Mouse (Mus musculus) naive thymus-derived CD4-positive, alpha-beta T cell, adult 2 months (primary cell): ENCODE data around the gene Rpl15.

Source experiments
- DNase-seq: peaks from one replicate; pipeline ENCODE4 v3.0.0-alpha.2; 2011; ENCODE audit warnings: low read depth

The Rpl15 gene

DNA sequence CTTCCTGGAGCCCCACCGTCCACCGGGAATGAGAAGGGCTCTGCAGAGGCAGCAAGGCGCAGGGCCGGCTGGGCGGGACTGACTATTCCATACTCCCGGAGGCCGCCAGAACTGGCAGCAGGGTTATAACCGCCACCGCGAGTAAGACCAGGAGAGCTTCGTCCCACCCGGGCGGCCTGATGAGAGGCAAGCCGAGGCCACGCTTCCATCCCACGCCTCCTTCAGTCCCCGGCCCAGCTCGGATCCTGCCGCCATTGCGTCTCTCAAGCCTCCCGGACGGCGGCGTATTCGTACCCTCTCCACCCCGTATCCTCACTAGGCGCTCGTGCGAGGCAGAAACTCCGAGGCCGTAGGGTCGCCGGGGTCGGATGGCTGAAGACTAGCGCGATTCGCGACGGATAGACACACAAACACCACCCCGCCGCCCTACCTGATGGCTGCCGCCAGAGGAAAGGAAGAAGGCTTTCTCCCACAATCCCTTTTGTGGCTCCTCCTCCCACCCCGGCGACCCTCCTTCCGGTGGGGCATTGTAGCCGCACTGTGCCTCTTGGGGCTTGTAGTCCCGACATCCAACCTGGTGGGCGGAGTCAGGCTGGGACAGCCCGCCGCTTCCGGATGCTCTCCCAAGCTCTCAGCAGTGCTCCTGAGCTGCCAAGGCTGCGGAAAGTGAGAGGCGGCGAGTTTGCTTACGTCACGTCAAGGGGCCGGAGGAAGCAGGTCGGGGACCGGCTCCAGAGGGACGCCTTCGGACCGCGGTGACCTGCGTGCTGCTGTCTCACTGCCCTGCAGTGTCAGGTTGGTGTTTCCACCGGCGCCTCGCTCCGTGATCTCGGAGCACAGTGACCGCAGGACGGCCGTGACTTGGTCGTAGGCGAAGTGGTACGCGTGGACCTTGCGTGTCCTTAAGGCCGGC lies at the start of gene Rpl15, which contains the start of gene Nkiras1:
Gene Rpl15, minus strand, starts transcription at position 863 of the 913 bp plus-strand sequence.
Gene Nkiras1, plus strand, starts transcription at position 608 of the 913 bp plus-strand sequence.
- peak; percentile 97 for DNase-seq

DNA sequence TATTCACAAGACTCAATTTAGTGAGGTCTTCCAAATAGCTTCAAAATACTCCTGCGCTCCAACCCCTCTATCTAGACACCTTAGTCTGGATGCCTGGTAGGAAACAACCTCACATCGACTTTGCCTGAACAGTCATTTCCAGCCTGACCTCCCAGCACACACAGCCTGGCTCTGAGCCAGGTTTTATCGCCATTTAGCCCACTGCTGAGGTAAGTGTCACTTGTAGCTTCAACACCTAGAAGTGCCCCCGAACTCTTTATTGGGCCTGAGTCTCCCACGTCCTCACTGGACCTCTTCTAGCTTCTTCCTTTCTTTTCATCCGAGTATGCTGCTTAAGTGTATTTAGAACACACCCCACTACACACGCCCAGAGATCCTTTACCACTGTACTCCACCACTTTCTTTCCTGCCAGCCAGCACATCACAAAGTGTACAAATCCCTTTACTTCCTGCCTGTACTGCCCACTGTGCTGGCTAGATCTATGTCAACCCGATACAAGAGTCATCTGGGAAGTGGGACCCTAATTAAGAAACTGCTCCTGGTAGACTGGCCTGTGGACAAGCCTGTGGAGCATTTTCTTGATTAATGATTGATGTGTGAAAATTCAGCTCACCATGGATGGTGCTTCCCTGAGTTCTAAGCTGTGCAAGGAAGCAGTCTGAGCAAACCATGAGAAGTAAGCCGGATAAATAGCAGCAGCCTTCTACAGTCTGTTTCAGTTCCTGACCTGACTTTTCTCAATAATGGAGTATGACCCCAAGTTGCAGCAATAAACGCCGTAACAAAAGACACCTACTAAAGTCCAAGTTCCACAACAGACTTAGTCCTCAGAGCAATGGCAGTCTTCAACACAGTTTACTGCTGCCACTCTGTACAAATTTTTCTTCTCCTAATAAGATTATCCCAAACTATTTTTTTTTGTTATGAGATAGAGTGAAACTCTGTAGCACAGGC lies 46.5 kb upstream of the Rpl15 start:
- no peak for DNase-seq

GRCm38 (mm10) chr14:18304165-18304564 lies 33.0 kb upstream of the Rpl15 start:
- DNase-seq = no peak

DNA sequence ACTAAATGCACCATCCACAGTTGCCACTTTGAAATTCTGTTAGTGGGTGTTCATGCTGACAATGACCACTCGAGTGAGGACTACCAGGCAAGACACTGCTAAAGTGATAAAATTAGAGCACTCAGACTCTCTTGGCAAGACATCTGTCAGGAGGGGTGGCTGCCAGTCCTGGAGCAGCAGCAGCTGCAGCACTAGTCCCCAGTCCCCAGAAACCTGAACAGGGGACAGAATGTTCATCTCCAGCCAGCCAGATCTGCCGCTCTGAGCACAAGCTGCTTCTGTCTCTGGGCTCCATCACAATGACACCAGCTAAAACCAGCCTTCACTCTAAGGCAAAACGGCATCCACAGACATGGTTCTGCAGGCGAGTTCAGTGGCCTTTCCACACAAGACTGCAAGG lies 32.1 kb upstream of the Rpl15 start:
- DNase-seq = no peak

DNA sequence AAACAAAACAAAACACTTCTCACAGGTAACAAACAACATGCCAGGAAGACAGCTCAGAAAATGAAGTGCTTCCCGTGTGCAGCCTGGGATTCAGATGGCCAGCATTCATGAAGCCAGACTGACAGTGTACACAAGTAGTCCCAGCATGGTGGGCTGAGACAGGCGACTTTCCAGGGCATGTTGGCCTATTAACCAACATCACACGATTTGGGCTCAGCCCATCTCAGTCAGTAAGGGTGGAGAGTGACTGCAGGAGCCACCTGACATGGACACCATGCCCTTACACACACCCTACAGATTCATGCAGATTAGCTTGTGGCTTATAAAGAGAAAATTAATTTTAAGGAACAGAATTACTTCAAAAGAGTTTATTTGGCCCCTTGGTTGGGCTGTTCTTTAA lies 31.6 kb upstream of the Rpl15 start:
- no peak for DNase-seq

DNA sequence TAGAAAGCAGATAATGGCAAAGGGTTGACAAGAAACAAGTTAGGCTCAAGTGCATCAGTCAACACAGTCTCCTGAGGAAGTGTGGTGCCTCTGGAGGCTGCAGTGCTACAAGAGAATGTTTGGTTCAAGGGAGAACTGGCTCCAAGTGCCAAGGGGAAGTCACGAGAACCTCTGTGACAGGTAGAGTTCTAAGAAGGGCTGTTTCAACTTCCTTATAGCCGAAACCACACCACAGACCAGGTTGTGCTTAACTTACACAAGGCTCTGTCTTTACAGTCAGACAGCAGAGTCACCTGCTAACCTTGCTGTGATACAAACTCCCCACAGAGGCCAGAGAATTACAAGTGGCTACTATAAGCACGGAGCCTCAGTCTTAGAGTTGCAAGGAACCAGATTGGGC lies 30.4 kb upstream of the Rpl15 start:
- DNase-seq = peak; percentile 55

DNA sequence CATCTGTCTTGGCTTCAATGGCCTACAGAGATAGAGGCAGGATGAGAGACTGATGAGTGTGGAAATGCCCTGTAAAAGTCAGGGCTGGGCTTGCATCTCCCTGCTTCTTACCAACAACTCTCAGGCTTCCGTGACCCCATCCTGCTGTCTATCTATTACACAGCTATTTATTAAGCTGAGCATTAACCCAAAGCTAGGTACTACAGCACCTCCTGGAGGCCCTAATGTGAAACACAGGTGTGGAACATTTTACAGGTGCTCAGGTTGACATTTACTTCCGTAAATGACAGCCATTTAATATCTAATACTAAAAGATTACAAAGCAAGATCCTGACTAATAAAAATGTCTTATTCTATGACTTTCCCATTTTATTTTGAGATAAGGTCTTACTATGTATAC lies 29.5 kb upstream of the Rpl15 start:
- DNase-seq = peak; percentile 41

- DNase-seq = no peak
Observed at GRCm38 (mm10) chr14:18298874-18299273, 27.7 kb upstream of the Rpl15 start.

DNA sequence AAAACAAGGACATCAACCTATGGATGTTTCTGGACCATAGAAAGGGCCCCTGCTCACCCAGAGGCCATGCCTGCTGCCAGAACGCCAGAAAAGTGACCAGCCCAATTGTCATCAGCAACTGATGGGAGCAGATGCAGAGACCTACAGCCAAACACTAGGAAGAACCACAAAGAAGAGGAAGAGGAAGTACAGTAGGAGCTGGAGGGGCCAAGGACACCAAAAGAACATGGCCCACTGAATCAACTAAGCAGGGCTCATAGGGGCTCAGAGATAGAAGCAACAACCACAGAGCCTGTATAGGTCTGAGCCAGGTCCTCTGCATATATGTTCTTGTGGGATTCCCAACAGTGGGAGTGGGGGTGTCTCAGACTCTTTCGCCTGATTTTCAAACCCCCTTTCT lies 26.2 kb upstream of the Rpl15 start:
- no peak for DNase-seq

DNA sequence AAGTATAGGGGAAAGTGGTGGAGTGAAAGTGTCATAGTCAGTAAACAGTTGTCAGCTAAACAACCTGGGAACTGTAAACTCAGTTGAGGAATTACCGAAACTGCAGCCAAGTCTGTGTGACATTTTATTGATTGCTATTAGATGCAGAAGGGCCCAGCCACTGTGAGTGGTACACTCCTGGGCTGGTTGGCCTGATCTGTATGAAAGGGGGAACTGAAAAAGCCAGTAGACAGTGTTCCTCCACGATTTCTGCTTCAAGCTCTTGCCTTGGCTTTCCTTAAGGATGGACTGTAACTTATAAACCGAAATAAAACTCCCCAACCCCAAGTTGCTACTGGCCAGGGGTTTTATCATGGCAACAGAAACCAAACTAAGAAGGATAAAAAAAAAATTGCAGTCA lies 21.4 kb upstream of the Rpl15 start:
- DNase-seq = no peak

GRCm38 (mm10) chr14:18292111-18292510 lies 20.9 kb upstream of the Rpl15 start:
- no peak for DNase-seq

DNA sequence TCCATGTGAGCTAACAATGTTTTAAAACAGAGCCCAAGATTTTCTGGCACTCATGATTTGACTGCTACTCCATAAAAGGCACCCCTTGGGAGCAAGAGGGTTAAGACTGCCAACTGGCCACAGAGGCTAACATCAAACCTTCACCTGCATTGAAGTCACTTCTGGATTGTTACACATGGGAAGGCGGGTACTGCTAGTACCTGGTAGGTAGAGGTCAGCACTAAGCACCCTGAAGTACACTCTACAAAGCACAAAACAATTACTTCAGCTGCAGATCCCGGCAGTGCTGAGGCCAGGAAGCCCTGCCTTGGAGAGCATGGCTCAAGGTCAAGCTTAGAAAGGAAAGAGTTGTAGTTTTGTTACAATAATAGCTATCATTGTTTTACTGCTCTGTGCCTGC lies 16.2 kb upstream of the Rpl15 start:
- no peak for DNase-seq

DNA sequence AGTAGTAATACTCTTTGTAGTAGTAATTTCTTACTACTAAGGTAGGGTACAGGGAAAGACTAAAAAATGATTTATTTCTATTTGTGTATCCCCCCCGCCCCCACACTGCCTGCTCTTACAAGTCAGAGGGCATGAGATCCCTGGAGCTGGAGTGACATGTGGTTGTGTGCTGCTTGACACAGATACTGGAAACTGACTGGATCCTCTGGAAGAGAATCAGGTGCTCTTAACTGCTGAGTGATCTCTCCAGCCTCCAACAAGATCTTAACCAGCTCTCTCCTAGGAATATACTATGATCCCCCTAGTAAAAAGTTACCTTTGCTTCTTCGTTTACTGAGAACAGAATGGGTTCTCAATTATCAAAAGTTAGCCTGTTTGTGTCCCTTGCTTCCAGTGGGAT lies 15.2 kb upstream of the Rpl15 start:
- no peak for DNase-seq

- no peak for DNase-seq
Observed at GRCm38 (mm10) chr14:18285476-18285875, 14.3 kb upstream of the Rpl15 start.

GRCm38 (mm10) chr14:18284581-18284980 lies 13.4 kb upstream of the Rpl15 start:
- peak; percentile 57 for DNase-seq

DNA sequence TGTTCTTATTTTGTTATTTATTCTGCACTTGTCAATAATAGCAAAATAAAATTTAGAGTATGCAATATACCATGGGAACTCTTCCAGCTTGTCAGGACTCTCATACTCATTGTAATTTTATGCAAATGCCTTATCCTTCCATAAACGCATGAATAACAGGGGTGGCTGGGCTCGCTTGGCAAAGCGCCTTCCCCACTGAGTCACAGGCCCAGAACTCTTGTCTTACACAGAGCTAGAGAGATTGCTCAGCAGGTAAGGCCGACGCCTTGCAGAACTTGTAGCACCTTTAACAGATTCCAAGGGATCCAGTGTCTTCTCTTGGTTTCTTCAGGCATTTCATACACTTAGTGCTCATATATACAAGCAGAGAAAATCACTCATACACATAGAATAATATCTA lies 9.2 kb upstream of the Rpl15 start:
- no peak for DNase-seq

DNA sequence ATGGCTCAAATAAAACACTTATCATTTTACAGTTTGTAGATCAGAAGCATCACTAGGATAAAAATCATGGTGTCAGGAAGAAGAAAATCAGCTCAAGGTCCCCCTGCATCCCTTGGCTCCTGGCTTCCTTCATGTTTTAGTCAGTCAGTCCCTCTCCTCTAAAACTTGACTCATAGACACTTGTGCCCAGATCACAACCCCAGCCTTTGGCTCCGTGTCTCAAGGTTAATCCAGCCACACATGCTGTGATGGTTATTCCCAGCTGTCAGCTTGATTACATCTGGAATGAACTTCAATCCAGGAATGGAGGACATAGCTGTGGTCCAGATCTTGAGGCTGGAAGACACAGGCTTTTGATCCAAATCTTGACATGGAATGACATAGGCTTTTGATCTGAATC lies 3.3 kb upstream of the Rpl15 start:
- DNase-seq = no peak

- DNase-seq = peak; percentile 42
Observed at GRCm38 (mm10) chr14:18271666-18272065, 475 bp upstream of the Rpl15 start.

DNA sequence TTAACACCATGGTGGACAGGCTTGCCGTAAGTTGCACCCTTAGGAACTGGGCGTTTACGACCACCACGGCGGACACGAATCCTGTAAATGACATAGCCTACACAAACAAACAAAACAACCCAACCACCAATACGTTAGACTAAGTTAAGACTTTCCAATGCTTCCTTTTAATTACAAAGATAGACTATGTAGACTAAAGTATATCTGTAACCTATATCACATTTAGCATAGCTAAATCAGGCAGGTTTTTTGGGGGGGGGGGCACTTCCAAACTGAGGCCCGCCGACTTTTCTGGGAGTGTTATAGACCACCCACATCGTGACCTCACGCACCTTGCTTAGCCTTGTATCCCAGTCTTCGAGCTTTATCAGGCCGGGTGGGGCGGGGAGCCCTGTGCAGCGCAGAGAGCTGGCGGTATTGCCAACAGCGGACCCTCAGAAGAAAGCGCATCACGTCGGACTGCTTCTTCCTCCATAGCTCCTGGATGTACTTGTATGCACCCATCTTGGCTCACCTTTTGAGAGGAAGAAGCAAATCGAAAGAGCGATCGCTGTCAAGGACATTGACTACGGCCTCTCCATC lies 1.2 kb downstream of the Rpl15 start:
- DNase-seq = peak; percentile 23

DNA sequence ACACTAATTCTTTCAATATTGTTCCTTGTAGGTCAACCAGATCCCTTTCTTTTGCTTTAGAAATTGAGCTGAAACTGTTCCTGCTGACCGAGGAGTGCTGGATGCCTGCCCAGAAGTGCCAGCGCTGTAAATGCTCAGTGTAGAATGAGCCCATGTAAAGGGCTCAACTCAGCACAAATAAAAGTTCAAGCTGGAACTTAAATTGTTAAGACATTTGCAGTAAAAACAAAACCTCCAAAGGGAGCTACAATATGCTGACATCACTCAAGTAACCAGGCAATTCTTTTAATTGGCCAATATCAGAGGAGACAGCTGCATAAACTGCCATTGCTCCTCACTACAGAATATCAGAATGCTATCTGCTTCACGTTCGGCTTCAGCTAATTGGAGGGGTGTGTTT lies 7.8 kb downstream of the Rpl15 start:
- no peak for DNase-seq

GRCm38 (mm10) chr14:18261203-18261602 lies 10.0 kb downstream of the Rpl15 start:
- DNase-seq = no peak

DNA sequence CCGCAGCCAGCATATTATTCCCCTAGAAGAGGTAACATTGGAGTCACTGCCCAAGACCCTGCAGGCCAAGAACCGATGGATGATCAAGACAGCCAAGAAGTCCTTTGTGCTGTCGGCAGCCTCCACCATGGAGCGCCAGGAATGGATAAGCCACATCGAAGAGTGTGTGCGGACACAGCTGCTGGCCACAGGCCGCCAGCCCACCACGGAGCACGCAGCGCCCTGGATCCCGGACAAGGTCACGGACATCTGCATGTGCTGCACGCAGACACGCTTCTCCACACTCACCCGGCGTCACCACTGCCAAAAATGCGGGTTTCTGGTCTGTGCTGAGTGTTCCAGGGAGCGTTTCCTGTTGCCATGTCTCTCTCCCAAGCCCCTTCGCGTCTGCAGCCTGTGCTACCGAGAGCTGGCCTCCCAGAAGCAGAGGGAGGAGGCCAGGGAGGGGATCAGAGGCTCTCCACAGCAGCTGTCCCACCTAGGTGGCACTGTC lies 28.5 kb downstream of the Rpl15 start:
- DNase-seq = no peak
